Mouse (Mus musculus) intestine, postnatal 0 days (tissue): ENCODE data around the gene Taf3. TPM values are rescaled to one million over a fixed set of nuclear protein-coding genes. Genes with fewer than 3 reads are reported as not detected.

ENCODE experiments used
- ATAC-seq: fragments of 200-750 bp; cut with Nextera tagmentation; 2 replicates; pipeline ENCODE4 v1.8.0; 2017; ENCODE audit warnings: mild to moderate bottlenecking, moderate TSS enrichment, moderate library complexity
- H3K27ac ChIP-seq: fragments of 300-500 bp; sonication (generic); 2 replicates; pipeline ENCODE4 v1.5.1; 2014; ENCODE audit warnings: mild to moderate bottlenecking, low read depth, low read length, moderate library complexity
- H3K27me3 ChIP-seq: fragments of 300-500 bp; sonication (generic); replicated peaks from 2 replicates; pipeline ENCODE4 v1.6.1; 2014; ENCODE audit warnings: low read length, mixed read lengths; ENCODE audit not compliant: control insufficient read depth, insufficient read depth
- H3K36me3 ChIP-seq: fragments of 300-500 bp; sonication (generic); 2 replicates; pipeline ENCODE4 v1.6.1; 2014; ENCODE audit warnings: mild to moderate bottlenecking, moderate library complexity; ENCODE audit not compliant: control insufficient read depth, insufficient read depth
- H3K4me1 ChIP-seq: fragments of 300-500 bp; sonication (generic); replicated peaks from 2 replicates; pipeline ENCODE4 v1.6.1; 2014; ENCODE audit warnings: antibody characterized with exemption, low read length, mixed read lengths; ENCODE audit not compliant: control insufficient read depth, insufficient read depth
- H3K4me2 ChIP-seq: fragments of 300-500 bp; sonication (generic); replicated peaks from 2 replicates; pipeline ENCODE4 v1.6.1; 2014; ENCODE audit warnings: low read depth, mild to moderate bottlenecking, moderate library complexity
- H3K4me3 ChIP-seq: fragments of 300-500 bp; sonication (generic); 2 replicates; pipeline ENCODE4 v1.5.1; 2014; ENCODE audit warnings: low read depth, low read length
- H3K9ac ChIP-seq: fragments of 300-500 bp; sonication (generic); 2 replicates; pipeline ENCODE4 v1.6.1; 2014; ENCODE audit warnings: mild to moderate bottlenecking, low read depth, low read length
- H3K9me3 ChIP-seq: fragments of 300-500 bp; sonication (generic); 2 replicates; pipeline ENCODE4 v1.6.1; 2016; ENCODE audit warnings: mixed run types; ENCODE audit not compliant: control insufficient read depth
- CTCF ChIP-seq: sonication (generic); IDR thresholded peaks from 2 replicates; pipeline ENCODE4 v1.5.1; 2016; ENCODE audit warnings: low read depth, mild to moderate bottlenecking, control low read depth, antibody characterized with exemption, moderate library complexity
- WGBS: fragments of 180-500 bp; shearing (Covaris S2); extraction: QIAGEN DNeasy Blood & Tissue Kit; methylation state at CpG from one replicate; pipeline ENCODE4 v1.1.7; 2014; 5-methylcytosine and 5-hydroxymethylcytosine counted together
- polyA plus RNA-seq: library from polyadenylated mRNA; unstranded; fragments of >200 nt; fragmentation: Nextera tagmentation; extraction: Ambion mirVana; gene quantifications from 2 replicates; pipeline ENCODE4 v1.2.1, GENCODE M21; 2015

Taf3 gene
- polyA plus RNA-seq, 1 experiment from 2014 or later: 5.1 TPM

GRCm38 (mm10) chr2:9878564-9879081 is 169.8 kb downstream of the Taf3 start:
- Histone ChIP-seq H3K4me2 (peak overlapping the region; percentile 97), H3K4me1 (no peaks in the 10 kb centered on the region), H3K9ac (no peak overlapping the region), H3K27ac (no peak overlapping the region), H3K36me3 (no peaks in the 10 kb centered on the region), H3K27me3 (peaks cover 90% of the 10 kb centered on the region), H3K9me3 (no peaks in the 10 kb centered on the region), H3K4me3 (peak overlapping the region; percentile 56)
- under 1% methylated on average over 31 of the region's 33 CpGs for WGBS
- ATAC-seq: no peak
- no peak for TF ChIP-seq CTCF

GRCm38 (mm10) chr2:9877966-9878563 is 170.3 kb downstream of the Taf3 start:
- no peak overlapping the region for H3K27ac ChIP-seq
- ATAC-seq: no peak
- 3% methylated on average over 19 of the region's 19 CpGs for WGBS
- H3K9me3 ChIP-seq: no peaks in the 10 kb centered on the region
- H3K27me3 ChIP-seq: peaks cover 88% of the 10 kb centered on the region
- H3K36me3 ChIP-seq: no peaks in the 10 kb centered on the region
- H3K9ac ChIP-seq: no peak overlapping the region
- peak overlapping the region; percentile 56 for H3K4me3 ChIP-seq
- TF ChIP-seq CTCF: no peak
- peak overlapping the region; percentile 97 for H3K4me2 ChIP-seq
- no peaks in the 10 kb centered on the region for H3K4me1 ChIP-seq

- H3K27ac ChIP-seq: no peak overlapping the region
- WGBS: under 1% methylated on average over 35 of the region's 35 CpGs
- no peaks in the 10 kb centered on the region for H3K9me3 ChIP-seq
- ATAC-seq: no peak
- H3K4me1 ChIP-seq: no peaks in the 10 kb centered on the region
- no peak overlapping the region for H3K9ac ChIP-seq
- peaks cover 81% of the 10 kb centered on the region for H3K27me3 ChIP-seq
- H3K36me3 ChIP-seq: no peaks in the 10 kb centered on the region
- H3K4me3 ChIP-seq: peak overlapping the region; percentile 56
- H3K4me2 ChIP-seq: peak overlapping the region; percentile 97
- no peak for TF ChIP-seq CTCF
Measured at GRCm38 (mm10) chr2:9877326-9877690, 171.1 kb downstream of the Taf3 start.

GRCm38 (mm10) chr2:9876621-9877325 is 171.6 kb downstream of the Taf3 start:
- no peak for TF ChIP-seq CTCF
- H3K4me2 ChIP-seq: peak overlapping the region; percentile 97
- H3K27me3 ChIP-seq: peaks cover 75% of the 10 kb centered on the region
- no peak overlapping the region for H3K9ac ChIP-seq
- no peaks in the 10 kb centered on the region for H3K4me1 ChIP-seq
- no peaks in the 10 kb centered on the region for H3K36me3 ChIP-seq
- no peak for ATAC-seq
- WGBS: 18% methylated on average over 31 of the region's 31 CpGs
- no peaks in the 10 kb centered on the region for H3K9me3 ChIP-seq
- H3K4me3 ChIP-seq: peak overlapping the region; percentile 56
- no peak overlapping the region for H3K27ac ChIP-seq

DNA sequence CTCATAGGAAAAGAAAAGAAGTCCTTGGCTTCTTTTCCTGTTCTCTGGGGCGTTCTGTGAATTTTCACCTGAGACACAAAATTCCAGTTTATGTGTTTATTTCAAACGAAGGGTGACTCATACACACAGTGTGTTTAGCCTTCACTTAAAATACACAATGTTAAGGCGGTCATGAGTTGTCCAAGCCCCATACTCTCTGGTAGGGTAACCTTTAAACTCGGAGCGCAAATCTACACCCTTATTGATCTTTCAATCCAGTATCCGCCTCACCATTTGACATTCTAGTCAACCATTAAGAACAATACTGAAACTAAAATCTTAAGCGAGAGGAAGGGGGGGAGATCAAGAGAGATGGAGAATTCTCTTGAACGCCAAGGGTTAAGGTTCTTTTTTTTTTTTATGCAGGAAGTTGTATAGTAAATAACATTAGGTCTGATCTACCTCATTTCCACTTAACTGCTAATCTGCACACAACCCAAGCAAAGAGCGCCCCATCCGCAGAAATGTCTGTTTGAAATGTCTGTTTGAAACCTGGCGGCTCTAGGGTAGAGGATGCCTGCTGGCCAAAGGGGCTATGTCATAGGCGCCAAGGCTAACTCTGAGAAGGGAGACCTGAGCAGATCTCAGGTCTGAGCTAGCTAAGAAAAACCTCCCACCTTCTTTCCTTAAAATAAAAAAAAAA is 172.6 kb downstream of the Taf3 start:
- no peak for ATAC-seq
- H3K9ac ChIP-seq: no peak overlapping the region
- H3K36me3 ChIP-seq: no peaks in the 10 kb centered on the region
- 55% methylated on average over 12 of the region's 12 CpGs for WGBS
- H3K27me3 ChIP-seq: peaks cover 70% of the 10 kb centered on the region
- no peak overlapping the region for H3K4me3 ChIP-seq
- no peaks in the 10 kb centered on the region for H3K9me3 ChIP-seq
- no peak overlapping the region for H3K4me2 ChIP-seq
- H3K27ac ChIP-seq: no peak overlapping the region
- TF ChIP-seq CTCF: no peak
- no peaks in the 10 kb centered on the region for H3K4me1 ChIP-seq

GRCm38 (mm10) chr2:9875220-9875619 is 173.2 kb downstream of the Taf3 start:
- Histone ChIP-seq H3K27me3 (peaks cover 65% of the 10 kb centered on the region), H3K4me2 (no peak overlapping the region), H3K36me3 (no peaks in the 10 kb centered on the region), H3K27ac (no peak overlapping the region), H3K4me1 (no peaks in the 10 kb centered on the region), H3K9me3 (no peaks in the 10 kb centered on the region), H3K4me3 (no peak overlapping the region), H3K9ac (no peak overlapping the region)
- WGBS: 32% methylated on average over 4 of the region's 4 CpGs
- ATAC-seq: no peak
- TF ChIP-seq CTCF: no peak
